In the genomic region with DNA sequence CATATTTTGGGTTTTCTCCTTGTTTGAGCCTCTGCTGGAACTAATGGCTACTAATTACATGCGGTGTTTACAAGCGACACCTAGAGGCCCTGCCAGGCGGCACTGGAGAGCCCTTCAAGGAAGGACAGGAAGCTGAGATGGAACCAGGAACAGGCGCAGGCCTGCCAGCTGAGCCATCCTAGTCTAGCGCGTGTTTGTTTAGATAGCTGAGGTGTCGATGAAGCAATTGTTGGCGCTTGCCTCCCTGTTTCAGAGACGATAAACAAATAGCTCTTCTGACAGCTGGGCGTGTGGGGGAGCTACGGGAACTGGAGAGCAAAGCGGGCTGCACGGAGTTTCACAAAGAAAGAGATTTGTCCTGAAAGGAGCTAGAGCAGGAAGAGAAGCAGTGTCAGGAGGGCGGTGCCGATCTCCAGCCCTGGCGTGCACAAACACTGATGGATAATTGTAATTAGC, we compare ENCODE assay signal across 9 mouse cellular contexts.
DNase-seq lines count a peak whose midpoint lies in the region; ATAC-seq and TF ChIP-seq lines count a peak whose summit lies in the region.
"Had no signal": no experiment of that assay in that cellular context is flagged by ENCODE, and none has a peak within 500 bp of the region (broad histone marks: within the 10 kb centered on the region; RNA-seq: fewer than 3 reads in every experiment).

No protein-coding gene starts in this region.

- H3K4me1 ChIP-seq in forebrain, embryonic 11.5 days (replicated peaks; ENCODE audit: control insufficient read depth, insufficient read depth, low read length): no peaks in the 10 kb centered on the region
- H3K4me1 ChIP-seq in forebrain, embryonic 10.5 days: no peaks in the 10 kb centered on the region
- no peaks in the 10 kb centered on the region; the same call in 1 of the 2 replicates for H3K4me1 ChIP-seq in neural tube, embryonic 14.5 days (ENCODE audit: control insufficient read depth, insufficient read depth, low read length)

- no peak overlapping the region for H3K9ac ChIP-seq in forebrain, embryonic 11.5 days (ENCODE audit: low read length)
- H3K9ac ChIP-seq in neural tube, embryonic 14.5 days (replicated peaks; ENCODE audit: low read depth, low read length): no peak overlapping the region
- H3K9ac ChIP-seq: limb, embryonic 15.5 days had no signal

- H3K27ac ChIP-seq in forebrain, embryonic 11.5 days (ENCODE audit: low read depth, low read length): peak overlapping the region; percentile 12; the same call in 1 of the 2 replicates
- H3K27ac ChIP-seq in forebrain, embryonic 10.5 days: no peak overlapping the region
- peak overlapping the region; percentile 53 for H3K27ac ChIP-seq in neural tube, embryonic 14.5 days (ENCODE audit: low read depth, low read length)
- H3K27ac ChIP-seq: limb, embryonic 15.5 days had no signal

- ATAC-seq in forebrain, embryonic 11.5 days (replicated peaks; ENCODE audit: low FRiP score): peak; percentile 46; the same call in 1 of the 2 replicates
- peak; percentile 35 for ATAC-seq in Patski
- ATAC-seq in neural tube, embryonic 14.5 days (ENCODE audit: low read depth): no peak

- intact Hi-C loops in heart, postnatal 14 days (cut with DNase I): no loop called here

- H3K9me3 ChIP-seq in forebrain, embryonic 11.5 days (ENCODE audit: control insufficient read depth, low read length): no peaks in the 10 kb centered on the region
- H3K9me3 ChIP-seq in forebrain, embryonic 10.5 days: peaks cover 5% of the 10 kb centered on the region; the same call in 1 of the 2 replicates
- H3K9me3 ChIP-seq in neural tube, embryonic 14.5 days (ENCODE audit: control insufficient read depth, low read length): peaks cover 2% of the 10 kb centered on the region; the same call in 1 of the 2 replicates

- POLR2A ChIA-PET in Patski (lab: Charles Lee): no interaction called here

- H3K4me2 ChIP-seq in forebrain, embryonic 11.5 days (ENCODE audit: low read depth, low read length, severe bottlenecking): no peak overlapping the region
- H3K4me2 ChIP-seq in neural tube, embryonic 14.5 days (ENCODE audit: low read depth, low read length): no peak overlapping the region
- H3K4me2 ChIP-seq: limb, embryonic 15.5 days had no signal

- in situ Hi-C loops in Patski (cut with MboI; ENCODE audit: low pct_unique_long_range_greater_than_20kb): no loop called here

- WGBS in forebrain, embryonic 11.5 days: 62% methylated on average over 16 of the region's 16 CpGs
- 73% methylated on average over 16 of the region's 16 CpGs for WGBS in forebrain, embryonic 10.5 days
- WGBS in neural tube, embryonic 14.5 days: 43% methylated on average over 16 of the region's 16 CpGs

- H3K27me3 ChIP-seq in forebrain, embryonic 11.5 days (ENCODE audit: control insufficient read depth, insufficient read depth, low read length): no peaks in the 10 kb centered on the region
- H3K27me3 ChIP-seq in forebrain, embryonic 10.5 days (ENCODE audit: poor library complexity, severe bottlenecking): no peaks in the 10 kb centered on the region
- no peaks in the 10 kb centered on the region for H3K27me3 ChIP-seq in Patski
- H3K27me3 ChIP-seq in neural tube, embryonic 14.5 days (ENCODE audit: control insufficient read depth, insufficient read depth, low read length): no peaks in the 10 kb centered on the region
- H3K27me3 ChIP-seq: limb, embryonic 15.5 days had no signal

- DNase-seq in forebrain, embryonic 11.5 days (ENCODE audit: low spot score): peak; percentile 64
- DNase-seq in forebrain, embryonic 10.5 days (ENCODE audit: extremely low spot score, low spot score): no peak
- no peak for DNase-seq in Patski (ENCODE audit: low read depth, low spot score)
- peak; percentile 6 to 7 for DNase-seq in heart, postnatal 14 days
- DNase-seq in layer of hippocampus, adult 18-20 months (ENCODE audit: low spot score in 2 of 2): peak; percentile 45 to 66
- DNase-seq in cerebellum, postnatal 36 days: no peak
- DNase-seq in spleen, postnatal 4 days (ENCODE audit: low spot score in 2 of 2): no peak

- TF ChIP-seq CTCF in Patski (IDR thresholded peaks at IDR 0.05): no peak

- H3K4me3 ChIP-seq in forebrain, embryonic 11.5 days (ENCODE audit: low read depth, low read length): no peak overlapping the region
- H3K4me3 ChIP-seq in forebrain, embryonic 10.5 days: no peak overlapping the region
- H3K4me3 ChIP-seq in neural tube, embryonic 14.5 days (ENCODE audit: low read depth, low read length): no peak overlapping the region
- H3K4me3 ChIP-seq: limb, embryonic 15.5 days had no signal

- CTCF ChIA-PET in Patski (lab: Charles Lee): interaction anchor here (1.2 kb wide), 1 partner anchor 10 kb away, joined by 3 read pairs; no protein-coding TSS in a partner anchor

- H3K36me3 ChIP-seq in forebrain, embryonic 11.5 days (ENCODE audit: control insufficient read depth, insufficient read depth, low read length): no peaks in the 10 kb centered on the region
- no peaks in the 10 kb centered on the region for H3K36me3 ChIP-seq in forebrain, embryonic 10.5 days (replicated peaks)
- no peaks in the 10 kb centered on the region for H3K36me3 ChIP-seq in neural tube, embryonic 14.5 days (ENCODE audit: control insufficient read depth, insufficient read depth, low read length)
- H3K36me3 ChIP-seq: limb, embryonic 15.5 days had no signal

Comparison
In these comparisons a context has a peak if more than half of its experiments do, and no peak if none do; other contexts are left out.
1. DNase-seq: peak in forebrain, embryonic 11.5 days (single experiment), heart, postnatal 14 days (2 of 2) and layer of hippocampus, adult 18-20 months (2 of 2); none in forebrain, embryonic 10.5 days (single experiment), Patski (single experiment), cerebellum, postnatal 36 days (0 of 2) and spleen, postnatal 4 days (0 of 2).